Mouse (Mus musculus) bone marrow, adult 2 months (tissue): ENCODE data around the gene Sobp.

Experiments used
- CTCF ChIP-seq: fragments of 200-500 bp; IDR thresholded peaks from 2 replicates; pipeline ENCODE4 v1.5.1; 2011; ENCODE audit warnings: low read length, control low read depth; ENCODE audit not compliant: control insufficient read depth, insufficient read depth
- POLR2A ChIP-seq: fragments of 200-500 bp; IDR thresholded peaks from 2 replicates; pipeline ENCODE4 v1.6.1; 2011; ENCODE audit warnings: low read depth, mild to moderate bottlenecking, control low read depth, low read length, borderline replicate concordance; ENCODE audit not compliant: control insufficient read depth

DNA sequence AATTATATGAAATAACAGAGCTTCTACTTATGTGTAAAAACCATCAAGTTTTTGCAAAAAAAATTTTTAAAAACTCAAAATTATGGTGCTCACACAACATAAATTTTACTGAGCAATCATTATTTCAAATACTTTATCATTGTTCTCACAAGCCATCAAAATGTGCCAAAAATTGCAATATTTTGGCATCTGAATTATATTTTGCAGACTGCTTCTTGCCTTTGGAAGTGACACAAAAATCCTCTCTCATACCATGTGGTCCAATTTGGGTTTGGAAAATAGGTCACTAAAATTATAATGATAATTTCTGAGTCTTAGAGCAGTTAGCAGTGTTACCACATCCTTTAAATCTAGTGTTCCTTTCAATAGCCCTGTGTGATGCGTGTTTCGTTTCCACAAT, 9.9 kb downstream of the Sobp start:
- TF ChIP-seq CTCF (no peak), POLR2A (no peak)
